Mouse (Mus musculus): Measurements from ENCODE around the gene Sptbn4. TPM values are rescaled to one million over a fixed set of nuclear protein-coding genes. Genes with fewer than 3 reads are reported as not detected.

The Sptbn4 gene
- polyA plus RNA-seq, 1 experiment from 2014 or later, result 0.45 TPM

DNA sequence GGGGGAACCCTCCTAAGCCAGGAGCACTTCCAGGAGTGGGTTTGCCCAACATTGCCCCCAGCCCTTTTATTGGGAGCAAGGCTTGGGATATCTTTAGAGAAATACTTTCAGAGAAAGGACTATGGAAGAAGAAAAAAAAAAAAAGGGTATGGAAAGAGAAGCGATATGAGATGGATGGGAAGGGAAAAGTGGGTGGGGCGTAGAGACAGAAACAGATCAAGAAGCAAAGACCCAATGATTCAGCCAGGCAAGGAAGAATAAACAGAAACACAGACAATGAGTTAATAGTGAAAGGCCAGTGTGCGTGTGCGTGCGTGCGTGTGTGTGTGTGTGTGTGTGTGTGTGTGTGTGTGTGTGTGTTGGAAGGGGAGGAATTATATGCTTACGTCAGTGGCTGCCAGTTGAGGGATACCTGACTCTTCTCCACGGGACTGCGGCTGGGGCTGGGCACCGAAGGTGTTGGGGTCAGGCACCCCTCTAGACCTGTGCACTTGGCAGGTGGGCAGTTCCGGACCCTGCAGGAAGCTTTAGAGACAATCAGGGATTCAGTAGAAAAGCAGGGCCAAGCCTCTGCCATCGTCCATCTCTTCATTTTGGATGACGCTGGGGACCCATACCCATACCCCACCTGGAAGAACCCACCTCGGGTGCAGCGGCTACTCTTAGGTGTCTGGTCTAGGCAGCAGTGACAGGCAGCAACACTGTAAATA is 112.3 kb downstream of the Sptbn4 start:
- H3K27ac ChIP-seq, result peak overlapping the region; percentile 95

DNA sequence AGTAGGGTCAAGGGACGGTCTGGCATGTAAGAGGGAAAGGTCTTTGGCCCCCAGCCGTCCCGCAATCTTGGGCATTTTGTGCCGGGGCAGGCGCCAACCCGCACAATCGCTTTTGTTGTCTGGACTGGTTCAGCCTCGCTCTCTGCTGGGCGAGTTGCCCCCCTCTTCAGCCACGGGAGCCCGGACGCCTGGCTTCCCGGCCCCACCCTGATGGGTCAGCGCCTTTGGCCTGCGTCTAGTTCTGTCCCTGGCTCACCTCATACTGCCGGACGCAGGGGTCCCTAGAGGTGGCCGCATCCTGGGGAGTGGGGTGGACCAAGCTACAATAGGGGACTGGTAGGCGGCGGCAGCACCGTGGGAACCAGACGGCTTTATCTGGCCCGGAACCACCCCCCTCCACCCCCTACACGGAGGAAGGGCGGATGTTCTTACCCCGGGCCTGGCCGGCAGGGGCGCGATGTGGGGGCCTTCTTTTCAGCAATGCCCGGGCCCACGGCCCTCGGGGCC is 113.0 kb downstream of the Sptbn4 start:
- 5% methylated on average over 32 of the region's 32 CpGs for WGBS
- no peak for ATAC-seq (ENCODE audit: insufficient read depth, low FRiP score, low read depth)
- Histone ChIP-seq H3K27ac (peak overlapping the region; percentile 95), H3K27me3 (replicated peaks) (peaks cover 38% of the 10 kb centered on the region), H3K36me3 (no peaks in the 10 kb centered on the region), H3K9ac (no peak overlapping the region), H3K9me3 (no peaks in the 10 kb centered on the region), H3K4me2 (peak overlapping the region; percentile 89), H3K4me3 (replicated peaks) (peak overlapping the region; percentile 71), H3K4me1 (peaks cover 60% of the 10 kb centered on the region)

More for the DNA sequence above, 112.3 kb downstream of the Sptbn4 start:
- H3K4me1 ChIP-seq, result peaks cover 53% of the 10 kb centered on the region
- no peak for ATAC-seq (ENCODE audit: insufficient read depth, low FRiP score, low read depth)
- WGBS, result 41% methylated on average over 15 of the region's 15 CpGs
- H3K9me3 ChIP-seq, result no peaks in the 10 kb centered on the region
- no peak overlapping the region for H3K9ac ChIP-seq
- H3K4me3 ChIP-seq (replicated peaks), result peak overlapping the region; percentile 71; the same call in 1 of the 2 replicates
- peak overlapping the region; percentile 89 for H3K4me2 ChIP-seq
- H3K27me3 ChIP-seq (replicated peaks), result peaks cover 38% of the 10 kb centered on the region
- no peaks in the 10 kb centered on the region for H3K36me3 ChIP-seq

DNA sequence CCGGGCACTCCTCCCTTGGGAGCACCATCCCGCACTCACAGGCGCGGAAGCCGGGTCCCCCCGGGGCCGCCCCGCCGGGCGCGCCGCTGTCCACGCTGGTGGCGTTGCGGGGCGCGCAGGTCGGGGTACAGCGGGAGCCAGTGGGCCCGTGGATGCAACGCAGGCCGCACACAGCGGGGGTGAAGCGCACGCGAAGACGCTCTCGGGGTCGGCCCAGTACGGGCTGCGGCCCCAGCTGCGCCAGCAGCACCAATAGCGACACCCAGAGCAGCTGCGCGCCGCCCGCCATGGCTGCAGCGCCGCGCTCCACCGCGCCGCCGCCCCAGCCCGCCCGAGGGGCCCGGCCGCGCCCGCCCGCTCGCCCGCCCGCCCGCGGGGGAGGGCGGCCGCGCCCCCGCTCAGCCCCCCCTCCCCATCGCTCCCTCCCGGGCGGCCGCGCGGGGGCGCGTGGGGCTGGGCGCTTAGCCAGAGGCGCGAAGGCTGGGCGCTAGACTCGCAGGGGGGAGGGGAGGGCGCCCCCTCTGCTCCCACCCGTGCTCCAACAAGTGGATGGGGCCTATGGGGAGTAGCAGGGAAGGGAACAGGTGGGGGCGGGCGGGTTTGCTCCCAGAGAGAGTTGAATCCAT is 114.1 kb downstream of the Sptbn4 start:
- Histone ChIP-seq H3K36me3 (no peaks in the 10 kb centered on the region), H3K4me3 (replicated peaks) (peak overlapping the region; percentile 71), H3K9ac (peak overlapping the region; percentile 85), H3K9me3 (no peaks in the 10 kb centered on the region), H3K4me2 (peak overlapping the region; percentile 89), H3K27me3 (replicated peaks) (peaks cover 35% of the 10 kb centered on the region), H3K27ac (peak overlapping the region; percentile 95), H3K4me1 (peaks cover 66% of the 10 kb centered on the region)
- no peak for ATAC-seq (ENCODE audit: insufficient read depth, low FRiP score, low read depth)
- under 1% methylated on average over 48 of the region's 77 CpGs for WGBS

DNA sequence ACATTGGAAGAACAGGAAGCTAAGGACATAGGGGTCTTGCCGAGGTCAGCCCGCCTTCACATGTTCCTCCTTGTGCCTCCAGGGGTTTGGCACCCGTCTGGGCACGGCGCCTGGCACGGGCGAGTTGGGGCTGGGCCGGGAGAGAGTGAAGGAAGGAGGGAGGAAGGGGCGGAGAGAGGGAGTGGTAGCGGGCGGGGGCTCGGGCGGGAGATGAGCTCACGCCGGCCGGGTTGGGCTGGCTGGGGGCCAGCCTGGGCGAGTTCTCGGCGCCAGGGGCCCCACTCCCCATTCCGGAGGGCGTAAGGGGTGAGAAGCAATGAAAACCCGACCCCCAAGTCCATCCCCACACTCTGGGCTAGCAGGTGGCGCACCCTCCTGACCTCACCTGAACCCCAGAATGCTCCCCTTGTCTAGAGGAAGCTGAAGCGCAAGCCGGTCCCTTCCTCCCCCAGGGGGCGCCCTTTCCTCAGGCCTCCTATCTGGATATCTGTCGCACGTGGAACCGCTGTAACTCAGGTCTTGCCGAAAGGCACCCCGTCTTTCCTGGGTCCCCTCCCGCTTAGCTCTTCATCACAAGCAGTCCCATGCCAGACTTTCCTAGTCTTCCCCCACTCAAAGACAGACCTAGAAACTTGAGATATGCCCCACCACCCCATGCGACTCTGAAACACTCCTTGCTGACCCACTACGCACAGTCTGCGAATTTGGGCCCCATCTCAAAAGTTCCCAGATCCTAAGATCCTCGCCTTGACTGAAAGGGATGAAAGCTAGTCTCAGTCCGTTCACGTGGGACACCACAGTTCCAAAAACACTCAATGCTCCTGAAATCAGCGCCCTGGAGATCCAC is 114.9 kb downstream of the Sptbn4 start:
- ATAC-seq (ENCODE audit: insufficient read depth, low FRiP score, low read depth), result peak; percentile 11; the same call in 1 of the 2 replicates
- Histone ChIP-seq H3K27ac (peak overlapping the region; percentile 95), H3K9ac (peak overlapping the region; percentile 85), H3K27me3 (replicated peaks) (peaks cover 29% of the 10 kb centered on the region), H3K4me2 (peak overlapping the region; percentile 89), H3K4me3 (replicated peaks) (peak overlapping the region; percentile 71), H3K36me3 (peaks cover under 1% of the 10 kb centered on the region; the same call in 1 of the 2 replicates), H3K9me3 (no peaks in the 10 kb centered on the region), H3K4me1 (peaks cover 62% of the 10 kb centered on the region)
- WGBS, result 1% methylated on average over 33 of the region's 39 CpGs

DNA sequence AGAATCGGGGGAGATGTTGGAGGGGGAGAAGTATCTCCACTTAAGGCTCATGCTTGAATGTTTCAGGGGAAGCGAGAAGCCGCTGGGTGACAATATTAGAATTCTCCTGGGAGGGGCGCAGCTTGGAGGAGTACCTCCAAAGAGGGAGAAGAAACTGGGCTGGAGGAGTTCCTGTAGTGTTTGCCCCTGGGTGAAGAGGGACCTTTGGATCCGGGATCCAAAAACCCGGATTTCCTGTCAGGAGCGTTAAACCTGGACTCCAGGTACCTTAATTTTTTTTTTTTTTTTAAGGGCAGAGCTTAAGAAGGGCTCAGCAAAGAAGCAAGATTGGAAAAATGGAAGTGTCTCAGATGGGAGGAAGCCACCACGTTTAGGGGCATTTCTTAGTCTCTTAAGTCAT is 115.6 kb downstream of the Sptbn4 start:
- Histone ChIP-seq H3K27ac (peak overlapping the region; percentile 95), H3K4me1 (peaks cover 55% of the 10 kb centered on the region), H3K4me2 (peak overlapping the region; percentile 89), H3K9me3 (no peaks in the 10 kb centered on the region), H3K9ac (peak overlapping the region; percentile 85), H3K36me3 (peaks cover 8% of the 10 kb centered on the region), H3K27me3 (replicated peaks) (peaks cover 30% of the 10 kb centered on the region), H3K4me3 (replicated peaks) (peak overlapping the region; percentile 71)
- ATAC-seq (ENCODE audit: insufficient read depth, low FRiP score, low read depth), result no peak
- 2% methylated on average over 8 of the region's 8 CpGs for WGBS

DNA sequence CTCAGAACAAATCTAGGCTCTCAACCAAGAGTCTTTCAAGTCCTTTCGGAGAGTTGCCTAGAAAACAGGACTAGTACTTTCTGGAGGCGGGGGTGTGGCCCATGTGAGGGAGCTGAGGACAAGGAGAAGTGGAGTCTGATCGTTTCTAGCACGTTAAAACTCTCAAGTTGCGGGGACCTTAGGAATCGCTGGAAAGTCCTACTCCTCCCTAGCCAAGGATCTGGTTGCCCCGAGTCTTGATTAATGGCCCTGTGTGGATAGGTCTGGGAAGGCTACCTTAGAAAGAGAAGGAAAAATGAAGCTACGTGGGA is 116.0 kb downstream of the Sptbn4 start:
- H3K36me3 ChIP-seq, result peaks cover 8% of the 10 kb centered on the region
- peak overlapping the region; percentile 95 for H3K27ac ChIP-seq
- peak overlapping the region; percentile 71 for H3K4me3 ChIP-seq (replicated peaks)
- WGBS, result 0% methylated on average over 8 of the region's 8 CpGs
- peak overlapping the region; percentile 85; the same call in 1 of the 2 replicates for H3K9ac ChIP-seq
- peaks cover 54% of the 10 kb centered on the region for H3K4me1 ChIP-seq
- no peak for ATAC-seq (ENCODE audit: insufficient read depth, low FRiP score, low read depth)
- no peaks in the 10 kb centered on the region for H3K9me3 ChIP-seq
- peaks cover 32% of the 10 kb centered on the region for H3K27me3 ChIP-seq (replicated peaks)
- H3K4me2 ChIP-seq, result peak overlapping the region; percentile 89

DNA sequence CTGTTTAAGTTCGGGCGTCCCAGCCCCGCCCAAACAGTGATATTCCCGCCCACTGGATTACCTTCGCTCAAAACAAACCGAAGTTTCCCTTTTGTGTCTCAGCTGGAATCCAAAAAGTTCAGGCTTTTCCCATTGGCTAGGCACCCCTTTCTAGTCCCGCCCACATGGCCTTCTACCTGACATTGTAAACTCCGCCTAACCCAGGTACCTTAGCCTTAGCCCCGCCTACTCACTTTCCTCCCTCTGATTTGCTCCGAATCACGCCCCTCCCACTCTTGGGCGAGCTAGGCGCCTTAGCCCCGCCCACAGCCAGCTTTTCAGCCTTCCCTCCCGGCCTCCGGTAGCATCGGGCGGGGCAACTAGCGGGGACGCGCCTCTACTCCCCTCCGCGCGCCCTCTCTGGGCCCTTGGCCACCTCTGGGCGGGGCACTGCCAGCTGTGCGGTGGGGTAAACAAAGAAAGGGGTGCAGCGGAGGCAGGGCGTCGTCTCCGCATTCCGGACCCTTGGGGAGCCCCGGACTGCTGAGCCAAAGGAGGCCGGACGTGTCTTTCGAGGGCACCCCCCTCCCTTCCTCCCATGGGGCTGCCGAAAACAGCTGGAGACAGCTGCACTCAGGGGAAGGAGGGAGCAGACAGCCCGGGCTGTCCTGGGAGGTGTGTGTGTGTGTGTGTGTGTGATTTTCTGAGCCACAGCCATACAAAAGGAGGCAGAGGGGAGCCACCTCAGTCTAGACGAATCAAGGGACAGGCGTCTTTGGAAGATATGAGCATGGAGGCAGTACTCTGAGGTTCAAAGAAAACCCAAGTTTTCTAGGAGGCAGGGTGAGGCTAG is 116.6 kb downstream of the Sptbn4 start:
- Histone ChIP-seq H3K9me3 (no peaks in the 10 kb centered on the region), H3K9ac (no peak overlapping the region), H3K36me3 (peaks cover 8% of the 10 kb centered on the region), H3K27ac (peak overlapping the region; percentile 95), H3K27me3 (replicated peaks) (peaks cover 27% of the 10 kb centered on the region; the same call in 1 of the 2 replicates), H3K4me3 (replicated peaks) (peak overlapping the region; percentile 71), H3K4me2 (peak overlapping the region; percentile 89), H3K4me1 (peaks cover 51% of the 10 kb centered on the region)
- peak; percentile 53 for ATAC-seq (ENCODE audit: insufficient read depth, low FRiP score, low read depth)
- WGBS, result under 1% methylated on average over 39 of the region's 39 CpGs

DNA sequence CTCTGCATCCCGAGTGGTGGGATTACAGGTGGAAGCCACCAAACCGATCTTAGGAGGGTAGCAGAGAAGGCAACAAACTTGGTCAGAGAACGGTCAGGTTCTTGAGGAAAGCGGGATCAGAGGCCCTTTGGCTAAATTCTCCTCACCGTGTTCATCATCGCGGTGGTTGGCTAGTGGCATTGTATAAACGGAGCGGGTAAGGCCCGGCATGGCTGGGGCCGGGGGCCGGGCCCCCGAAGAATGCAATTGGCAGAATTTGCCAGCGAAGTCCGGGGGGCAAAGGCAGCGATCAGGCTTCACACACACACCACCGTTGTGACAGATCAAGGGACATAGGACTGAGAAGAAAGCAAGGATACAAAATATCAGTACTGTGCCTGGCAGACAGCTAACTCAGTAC is 117.5 kb downstream of the Sptbn4 start:
- Histone ChIP-seq H3K36me3 (peaks cover 8% of the 10 kb centered on the region), H3K4me1 (peaks cover 50% of the 10 kb centered on the region), H3K27ac (peak overlapping the region; percentile 95), H3K9ac (no peak overlapping the region), H3K27me3 (replicated peaks) (peaks cover 27% of the 10 kb centered on the region; the same call in 1 of the 2 replicates), H3K9me3 (no peaks in the 10 kb centered on the region), H3K4me2 (peak overlapping the region; percentile 89), H3K4me3 (replicated peaks) (peak overlapping the region; percentile 71)
- no peak for ATAC-seq (ENCODE audit: insufficient read depth, low FRiP score, low read depth)
- 27% methylated on average over 17 of the region's 17 CpGs for WGBS

DNA sequence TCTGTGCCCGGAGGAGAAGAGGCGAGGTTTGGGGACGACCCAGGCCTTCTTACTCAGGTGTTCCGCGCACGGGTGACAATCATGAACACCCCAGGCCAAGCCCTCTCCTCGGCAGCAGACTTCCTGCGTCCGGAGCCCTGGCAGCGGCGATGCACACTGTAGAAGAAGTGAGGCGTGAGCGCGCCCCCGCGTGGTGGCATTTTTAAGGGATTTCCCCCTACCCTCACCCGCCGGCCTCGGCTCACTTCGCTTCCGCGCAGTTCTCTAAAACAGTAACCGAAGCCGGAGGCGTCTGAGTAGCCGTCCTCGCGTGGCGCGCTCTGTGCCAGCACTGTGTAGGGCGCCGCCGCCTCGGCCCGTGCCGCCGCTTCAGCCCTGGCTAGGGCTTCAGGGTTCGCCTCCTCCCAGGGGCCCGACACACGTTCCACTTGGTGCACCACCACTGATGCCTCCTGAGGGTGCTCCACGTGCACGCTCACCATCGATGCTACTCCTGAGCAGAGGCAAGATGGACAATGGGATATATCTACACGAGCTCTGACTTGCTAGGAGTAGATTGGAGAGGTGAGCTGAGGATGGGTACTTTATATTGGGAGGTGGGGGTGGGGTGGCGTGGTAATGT is 118.0 kb downstream of the Sptbn4 start:
- H3K36me3 ChIP-seq, result peaks cover 8% of the 10 kb centered on the region
- H3K27ac ChIP-seq, result peak overlapping the region; percentile 41; the same call in 1 of the 2 replicates
- H3K9ac ChIP-seq, result no peak overlapping the region
- ATAC-seq (ENCODE audit: insufficient read depth, low FRiP score, low read depth), result no peak
- H3K4me1 ChIP-seq, result peaks cover 45% of the 10 kb centered on the region
- peak overlapping the region; percentile 71 for H3K4me3 ChIP-seq (replicated peaks)
- peak overlapping the region; percentile 89 for H3K4me2 ChIP-seq
- peaks cover 23% of the 10 kb centered on the region; the same call in 1 of the 2 replicates for H3K27me3 ChIP-seq (replicated peaks)
- WGBS, result 9% methylated on average over 45 of the region's 45 CpGs
- no peaks in the 10 kb centered on the region for H3K9me3 ChIP-seq

DNA sequence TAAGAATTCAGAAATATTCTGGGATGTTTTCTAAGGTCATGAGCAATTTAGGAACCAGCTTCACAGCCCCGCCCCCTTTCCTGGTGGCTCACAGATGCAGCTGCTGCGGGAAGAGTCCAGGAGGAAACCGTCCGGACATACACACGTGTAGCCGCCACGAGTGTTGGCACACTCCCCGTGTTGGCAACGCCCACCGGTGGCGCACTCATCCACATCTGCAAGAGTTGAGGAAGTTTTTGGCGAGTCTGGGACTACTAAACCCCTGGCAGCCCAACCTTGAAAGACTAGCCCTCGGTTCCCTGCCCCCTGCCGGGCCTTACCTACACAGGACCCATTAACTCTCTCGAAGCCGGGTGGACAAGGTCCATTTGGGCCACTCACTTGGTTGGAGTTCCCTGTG is 118.8 kb downstream of the Sptbn4 start:
- peaks cover 13% of the 10 kb centered on the region for H3K36me3 ChIP-seq
- H3K4me3 ChIP-seq (replicated peaks), result no peak overlapping the region
- no peaks in the 10 kb centered on the region for H3K9me3 ChIP-seq
- H3K4me2 ChIP-seq, result no peak overlapping the region; the same call in 1 of the 2 replicates
- ATAC-seq (ENCODE audit: insufficient read depth, low FRiP score, low read depth), result no peak
- H3K4me1 ChIP-seq, result peaks cover 37% of the 10 kb centered on the region
- WGBS, result 36% methylated on average over 16 of the region's 16 CpGs
- H3K9ac ChIP-seq, result no peak overlapping the region
- peaks cover 20% of the 10 kb centered on the region; the same call in 1 of the 2 replicates for H3K27me3 ChIP-seq (replicated peaks)
- H3K27ac ChIP-seq, result no peak overlapping the region
